Mouse (Mus musculus) spleen, postnatal 0 days (tissue): Measurements from ENCODE around the gene Zpbp. TPM values are rescaled to one million over a fixed set of nuclear protein-coding genes. Genes with fewer than 3 reads are reported as not detected.

Source experiments
- polyA plus RNA-seq: library from polyadenylated mRNA; unstranded; fragments of >200 nt; fragmentation: Nextera tagmentation; extraction: Ambion mirVana; gene quantifications from 2 replicates; pipeline ENCODE4 v1.2.1, GENCODE M21; 2015

The Zpbp gene
- polyA plus RNA-seq, result 0.45 and 0.62 TPM in 2 replicates

GRCm38 (mm10) chr11:11461635-11462560, at the start of gene Zpbp, which contains the start of gene Spata48:
Zpbp (minus strand) TSS chr11:11462408.
Spata48 (plus strand) TSS chr11:11462094.

Other genes starting within 250 kb of the Zpbp start
- 2.5 TPM in 2 replicates for gene Spata48, start 314 bp downstream of the Zpbp start, polyA plus RNA-seq
- not detected in 2 replicates for gene 4930512M02Rik, start 165.4 kb upstream of the Zpbp start, polyA plus RNA-seq
- gene Ikzf1, start 222.6 kb upstream of the Zpbp start, polyA plus RNA-seq, result 40.0 and 40.2 TPM in 2 replicates